Mouse (Mus musculus) neutrophil, adult 59 days (primary cell): Measurements from ENCODE around the gene Olfr1375. TPM values are rescaled to one million over a fixed set of nuclear protein-coding genes. Genes with fewer than 3 reads are reported as not detected.

Experiments used
- total RNA-seq, 2 experiments: library from RNA; stranded (reverse); gene quantifications; 1 replicate in 1 of 2; 2 replicates in 1 of 2; pipeline ENCODE4 v1.2.4; 2023

Gene Olfr1375
- total RNA-seq: not detected

GRCm38 (mm10) chr11:51047809-51048208 is at the start of gene Olfr1375:
Gene Olfr1375 (plus strand): TSS chr11:51048109.

GRCm38 (mm10) chr11:51003296-51003695 is 44.6 kb upstream of the Olfr1375 start, which contains the start of gene Olfr51:
Gene Olfr51 (plus strand): TSS chr11:51003596.

GRCm38 (mm10) chr11:51013936-51014335 is 34.0 kb upstream of the Olfr1375 start, which contains the start of gene Olfr54:
Gene Olfr54 (plus strand): TSS chr11:51014236.

GRCm38 (mm10) chr11:51059151-51059571 is 11.3 kb downstream of the Olfr1375 start, which contains the start of gene Zfp354a:
Gene Zfp354a (plus strand): TSS chr11:51059257.

Other genes with a start within 250 kb of the Olfr1375 start
- 1 to 10 TPM in 1 of 2 experiments, under 1 TPM in 1; 0.20 to 1.9 TPM for gene Zfp354c, start 220.4 kb upstream of the Olfr1375 start, total RNA-seq
- gene Zfp879, start 206.6 kb upstream of the Olfr1375 start, total RNA-seq: under 1 TPM in 1 of 2 experiments, not detected in 1; 0.22 TPM
- gene Grm6, start 197.4 kb upstream of the Olfr1375 start, total RNA-seq: under 1 TPM; 0.66 to 0.71 TPM
- gene Zfp454, start 160.5 kb upstream of the Olfr1375 start, total RNA-seq: not detected
- gene Zfp2, start 131.9 kb upstream of the Olfr1375 start, total RNA-seq: not detected
- not detected for gene Zfp354b, start 116.5 kb upstream of the Olfr1375 start, total RNA-seq
- gene 4933414I15Rik, start 104.3 kb upstream of the Olfr1375 start, total RNA-seq: not detected
- gene Prop1, start 94.3 kb upstream of the Olfr1375 start, total RNA-seq: not detected
- gene Olfr1378, start 81.6 kb upstream of the Olfr1375 start, total RNA-seq: not detected
- not detected for gene Olfr1377, start 66.1 kb upstream of the Olfr1375 start, total RNA-seq
- gene Olfr51, start 44.5 kb upstream of the Olfr1375 start, total RNA-seq: not detected
- gene Olfr54, start 33.9 kb upstream of the Olfr1375 start, total RNA-seq: not detected
- not detected for gene Zfp354a, start 11.1 kb downstream of the Olfr1375 start, total RNA-seq
- not detected for gene Gm12569, start 172.4 kb downstream of the Olfr1375 start, total RNA-seq
- gene Clk4, start 213.6 kb downstream of the Olfr1375 start, total RNA-seq: 100 to 1,000 TPM; 151 to 164 TPM
- under 1 TPM; 0.56 to 0.77 TPM for gene BC049762, start 214.9 kb downstream of the Olfr1375 start, total RNA-seq
- 1 to 10 TPM in 1 of 2 experiments, under 1 TPM in 1; 0.91 to 1.1 TPM for gene Col23a1, start 241.8 kb downstream of the Olfr1375 start, total RNA-seq